Mouse (Mus musculus) limb, embryonic 13.5 days (tissue): Measurements from ENCODE around the gene Alox12. TPM values are rescaled to one million over a fixed set of nuclear protein-coding genes. Genes with fewer than 3 reads are reported as not detected.

Source experiments
- ATAC-seq: fragments of 200-750 bp; cut with Nextera tagmentation; 2 replicates; pipeline ENCODE4 v1.8.0; 2017; ENCODE audit warnings: low read depth, moderate number of reproducible peaks, moderate TSS enrichment; ENCODE audit not compliant: low FRiP score
- H3K27ac ChIP-seq: fragments of 300-500 bp; sonication (generic); 2 replicates; pipeline ENCODE4 v1.5.1; 2015; ENCODE audit warnings: inconsistent platforms, mild to moderate bottlenecking, moderate library complexity
- H3K27me3 ChIP-seq: fragments of 300-500 bp; sonication (generic); 2 replicates; pipeline ENCODE4 v1.6.1; 2015; ENCODE audit warnings: mild to moderate bottlenecking, inconsistent platforms
- H3K36me3 ChIP-seq: fragments of 300-500 bp; sonication (generic); 2 replicates; pipeline ENCODE4 v1.6.1; 2015; ENCODE audit warnings: inconsistent platforms, mild to moderate bottlenecking, moderate library complexity
- H3K4me1 ChIP-seq: fragments of 300-500 bp; sonication (generic); 2 replicates; pipeline ENCODE4 v1.6.1; 2015; ENCODE audit warnings: inconsistent platforms
- H3K4me2 ChIP-seq: fragments of 300-500 bp; sonication (generic); replicated peaks from 2 replicates; pipeline ENCODE4 v1.6.1; 2015; ENCODE audit warnings: inconsistent platforms, mild to moderate bottlenecking, moderate library complexity
- H3K4me3 ChIP-seq: fragments of 300-500 bp; sonication (generic); 2 replicates; pipeline ENCODE4 v1.5.1; 2015; ENCODE audit warnings: moderate library complexity, mild to moderate bottlenecking, inconsistent platforms
- H3K9ac ChIP-seq: fragments of 300-500 bp; sonication (generic); 2 replicates; pipeline ENCODE4 v1.6.1; 2015; ENCODE audit warnings: mild to moderate bottlenecking, inconsistent platforms
- H3K9me3 ChIP-seq: fragments of 300-500 bp; sonication (generic); 2 replicates; pipeline ENCODE4 v1.6.1; 2016; ENCODE audit warnings: inconsistent platforms
- WGBS: fragments of 180-500 bp; shearing (Covaris S2); methylation state at CpG from one replicate; pipeline ENCODE4 v1.1.7; 2015; 5-methylcytosine and 5-hydroxymethylcytosine counted together
- polyA plus RNA-seq: library from polyadenylated mRNA; unstranded; fragments of >200 nt; fragmentation: Nextera tagmentation; extraction: Ambion mirVana; gene quantifications from 2 replicates; pipeline ENCODE4 v1.2.1, GENCODE M21; 2015

Alox12 gene
- polyA plus RNA-seq, 1 experiment from 2014 or later: 4.1 TPM

- WGBS: 13% methylated on average over 23 of the region's 23 CpGs
- peak overlapping the region; percentile 98 for H3K4me2 ChIP-seq
- no peaks in the 10 kb centered on the region for H3K9me3 ChIP-seq
- H3K4me1 ChIP-seq: peaks cover 38% of the 10 kb centered on the region
- no peak for ATAC-seq
- peak overlapping the region; percentile 95 for H3K4me3 ChIP-seq
- H3K27ac ChIP-seq: peak overlapping the region; percentile 88; the same call in 1 of the 2 replicates
- no peaks in the 10 kb centered on the region for H3K27me3 ChIP-seq
- H3K36me3 ChIP-seq: peaks cover 17% of the 10 kb centered on the region
- peak overlapping the region; percentile 90 for H3K9ac ChIP-seq
Measured at GRCm38 (mm10) chr11:70238591-70239440, 16.3 kb downstream of the Alox12 start.

- peak within 1 kb of the TSS; percentile 90 for H3K9ac ChIP-seq
- peaks cover 49% of the 10 kb centered on the region for H3K4me1 ChIP-seq
- H3K4me2 ChIP-seq: peak within 1 kb of the TSS; percentile 98
- under 1% methylated on average over 68 of the region's 70 CpGs for whole genome bisulfite sequencing
- peaks cover 17% of the 10 kb centered on the region for H3K36me3 ChIP-seq
- peak within 1 kb of the TSS; percentile 95 for H3K4me3 ChIP-seq
- no peaks in the 10 kb centered on the region for H3K27me3 ChIP-seq
- H3K27ac ChIP-seq: peak within 1 kb of the TSS; percentile 88
- no peaks in the 10 kb centered on the region for H3K9me3 ChIP-seq
- peak; percentile 94 for ATAC-seq
Measured at GRCm38 (mm10) chr11:70237457-70238167, 17.5 kb downstream of the Alox12 start, which contains the start of gene 0610010K14Rik. TSS of gene 0610010K14Rik (minus strand) at chr11:70237914.

- H3K27ac ChIP-seq: peak overlapping the region; percentile 88; the same call in 1 of the 2 replicates
- H3K36me3 ChIP-seq: peaks cover 17% of the 10 kb centered on the region
- 56% methylated on average over 7 of the region's 7 CpGs for WGBS
- H3K4me3 ChIP-seq: peak overlapping the region; percentile 95
- H3K27me3 ChIP-seq: no peaks in the 10 kb centered on the region
- H3K4me1 ChIP-seq: peaks cover 54% of the 10 kb centered on the region
- no peak for ATAC-seq
- no peaks in the 10 kb centered on the region for H3K9me3 ChIP-seq
- H3K9ac ChIP-seq: peak overlapping the region; percentile 82
- H3K4me2 ChIP-seq: peak overlapping the region; percentile 98
Measured at GRCm38 (mm10) chr11:70236717-70237116, 18.4 kb downstream of the Alox12 start.

DNA sequence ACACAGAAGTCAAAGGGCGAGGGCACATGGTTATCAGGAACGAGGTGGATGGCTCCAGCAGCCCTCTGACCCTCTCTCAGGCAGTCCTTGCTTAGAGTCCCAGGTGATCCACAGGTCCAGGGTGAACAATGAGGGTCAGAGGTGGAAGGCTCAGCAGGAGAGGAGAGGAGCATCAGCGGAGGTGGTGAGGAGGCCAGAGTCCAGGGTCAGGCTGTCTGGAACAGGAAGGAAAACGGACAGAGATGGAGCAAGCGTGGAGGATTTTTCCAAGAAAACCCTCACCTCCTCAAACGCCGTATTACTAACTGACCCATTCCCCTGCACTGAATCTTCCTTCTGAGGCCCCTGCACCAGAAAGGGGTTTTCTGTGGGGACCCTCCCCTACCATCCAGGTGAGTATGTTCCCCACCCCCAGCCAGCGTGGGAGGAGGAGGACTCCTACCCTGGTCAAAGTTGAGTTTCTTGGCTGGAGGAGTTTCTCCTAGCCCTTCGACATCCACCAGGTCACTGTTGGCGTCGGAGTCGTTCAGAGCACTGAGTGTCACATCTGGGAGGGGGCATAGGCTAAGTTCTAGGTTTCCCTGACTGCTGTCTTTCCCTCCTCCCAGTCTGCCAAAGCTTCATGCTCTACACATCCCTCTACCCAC lies 19.8 kb downstream of the Alox12 start:
- no peak overlapping the region for H3K9ac ChIP-seq
- 92% methylated on average over 12 of the region's 12 CpGs for WGBS
- H3K4me1 ChIP-seq: peaks cover 49% of the 10 kb centered on the region
- no peaks in the 10 kb centered on the region for H3K9me3 ChIP-seq
- no peak overlapping the region for H3K27ac ChIP-seq
- no peak overlapping the region for H3K4me3 ChIP-seq
- peaks cover 6% of the 10 kb centered on the region for H3K27me3 ChIP-seq
- ATAC-seq: no peak
- H3K36me3 ChIP-seq: peaks cover 17% of the 10 kb centered on the region
- no peak overlapping the region for H3K4me2 ChIP-seq

DNA sequence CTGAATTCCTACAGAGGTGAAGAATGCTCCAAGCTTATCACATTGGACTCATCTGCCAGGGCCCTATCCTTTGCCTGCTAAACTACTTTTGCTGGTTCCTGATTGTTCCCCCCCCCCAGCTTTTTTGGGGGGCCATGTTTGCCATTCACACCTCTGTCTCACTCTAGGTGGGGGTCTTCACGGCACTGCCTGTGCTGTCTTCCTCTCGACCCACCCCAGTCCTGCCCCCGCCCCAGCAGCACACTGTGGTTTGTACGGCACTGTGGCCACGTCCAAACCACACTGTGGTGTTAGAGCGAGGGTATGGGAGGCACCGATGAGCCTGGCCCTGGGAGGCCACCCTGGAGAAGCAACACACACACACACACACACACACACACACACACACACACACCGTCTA lies 20.7 kb downstream of the Alox12 start:
- Histone ChIP-seq H3K9ac (0 out of 2 replicates have a peak overlapping the region, but pooled peaks have one; percentile 8), H3K4me2 (no peak overlapping the region), H3K4me1 (peaks cover 53% of the 10 kb centered on the region), H3K4me3 (no peak overlapping the region), H3K9me3 (no peaks in the 10 kb centered on the region), H3K27ac (no peak overlapping the region), H3K27me3 (peaks cover 15% of the 10 kb centered on the region), H3K36me3 (peaks cover 17% of the 10 kb centered on the region)
- 86% methylated on average over 8 of the region's 8 CpGs for WGBS
- no peak for ATAC-seq

- Histone ChIP-seq H3K27ac (no peak overlapping the region), H3K4me1 (peaks cover 56% of the 10 kb centered on the region), H3K36me3 (peaks cover 17% of the 10 kb centered on the region), H3K27me3 (peaks cover 20% of the 10 kb centered on the region), H3K9me3 (no peaks in the 10 kb centered on the region), H3K4me2 (no peak overlapping the region), H3K9ac (0 out of 2 replicates have a peak overlapping the region, but pooled peaks have one; percentile 8), H3K4me3 (no peak overlapping the region)
- 58% methylated on average over 5 of the region's 5 CpGs for WGBS
- no peak for ATAC-seq
Measured at GRCm38 (mm10) chr11:70234037-70234436, 21.1 kb downstream of the Alox12 start.

DNA sequence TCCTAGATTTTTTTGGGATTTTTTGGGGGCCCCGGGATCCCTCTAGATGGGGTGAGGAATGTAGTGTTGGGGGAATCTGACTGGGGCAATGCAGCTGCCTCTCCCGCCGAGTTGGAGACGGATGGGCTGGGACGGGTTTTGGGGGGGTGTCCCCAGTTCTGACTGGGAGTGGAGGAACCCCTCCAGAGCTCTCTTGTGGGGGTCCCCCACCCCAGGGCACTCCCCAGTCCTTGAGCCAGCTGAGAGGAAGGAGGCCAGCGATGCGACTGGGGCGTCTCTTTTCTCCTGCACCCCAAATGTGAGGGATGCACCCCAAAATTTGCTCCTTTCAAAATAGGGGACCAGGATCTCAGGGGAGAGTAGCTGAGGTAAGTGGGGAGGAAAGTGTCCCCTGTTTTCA lies 22.1 kb downstream of the Alox12 start:
- no peak for ATAC-seq
- Histone ChIP-seq H3K4me1 (peaks cover 51% of the 10 kb centered on the region), H3K27me3 (peaks cover 30% of the 10 kb centered on the region), H3K27ac (no peak overlapping the region; the same call in 1 of the 2 replicates), H3K36me3 (peaks cover 17% of the 10 kb centered on the region), H3K4me2 (peak overlapping the region; percentile 64), H3K4me3 (peak overlapping the region; percentile 45), H3K9me3 (no peaks in the 10 kb centered on the region), H3K9ac (peak overlapping the region; percentile 74)
- 32% methylated on average over 8 of the region's 8 CpGs for WGBS

GRCm38 (mm10) chr11:70232546-70232945 lies 22.6 kb downstream of the Alox12 start:
- Histone ChIP-seq H3K27me3 (peaks cover 35% of the 10 kb centered on the region), H3K4me2 (peak overlapping the region; percentile 64), H3K4me1 (peaks cover 51% of the 10 kb centered on the region), H3K9ac (peak overlapping the region; percentile 74), H3K4me3 (peak overlapping the region; percentile 45), H3K27ac (no peak overlapping the region; the same call in 1 of the 2 replicates), H3K36me3 (peaks cover 17% of the 10 kb centered on the region), H3K9me3 (no peaks in the 10 kb centered on the region)
- no peak for ATAC-seq
- WGBS: 5% methylated on average over 8 of the region's 10 CpGs

DNA sequence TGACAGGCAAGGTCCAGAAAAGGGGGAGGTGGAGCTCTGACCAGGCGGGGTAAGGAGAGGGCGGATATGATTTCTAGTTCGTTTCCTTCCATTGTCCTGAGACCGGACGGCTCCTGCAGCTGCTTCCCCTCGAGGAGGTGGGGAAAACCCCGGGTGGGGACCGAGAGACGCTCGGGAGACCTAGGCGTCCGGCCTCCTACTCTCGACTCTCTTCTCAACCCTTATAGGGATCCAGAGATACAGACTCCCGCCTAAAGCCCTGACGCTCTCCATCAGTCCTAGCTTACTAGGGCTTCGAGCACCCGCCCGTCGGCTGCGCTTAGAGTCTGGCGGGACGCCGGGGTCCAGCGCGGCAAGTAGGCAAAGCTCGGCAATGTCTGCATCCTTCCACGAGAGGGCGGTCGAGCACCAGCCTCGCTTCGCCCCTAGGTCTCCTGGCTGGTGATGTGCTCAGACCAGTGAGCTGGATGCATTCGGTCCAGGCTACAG lies 24.9 kb downstream of the Alox12 start:
- WGBS: 2% methylated on average over 32 of the region's 32 CpGs
- peak overlapping the region; percentile 56 for H3K4me2 ChIP-seq
- ATAC-seq: peak; percentile 19; the same call in 1 of the 2 replicates
- no peaks in the 10 kb centered on the region for H3K9me3 ChIP-seq
- H3K36me3 ChIP-seq: peaks cover 10% of the 10 kb centered on the region
- no peak overlapping the region for H3K27ac ChIP-seq
- H3K27me3 ChIP-seq: peaks cover 57% of the 10 kb centered on the region
- H3K4me3 ChIP-seq: peak overlapping the region; percentile 35
- H3K4me1 ChIP-seq: peaks cover 51% of the 10 kb centered on the region
- no peak overlapping the region for H3K9ac ChIP-seq

- Histone ChIP-seq H3K36me3 (peaks cover 1% of the 10 kb centered on the region), H3K9me3 (no peaks in the 10 kb centered on the region), H3K27me3 (peaks cover 66% of the 10 kb centered on the region), H3K9ac (peak within 1 kb of the TSS; percentile 45; the same call in 1 of the 2 replicates), H3K27ac (no peak within 1 kb of the TSS), H3K4me2 (peak within 1 kb of the TSS; percentile 56), H3K4me3 (peak within 1 kb of the TSS; percentile 35), H3K4me1 (peaks cover 50% of the 10 kb centered on the region)
- no peak for ATAC-seq
- WGBS: 2% methylated on average over 39 of the region's 39 CpGs
Measured at GRCm38 (mm10) chr11:70229260-70230010, 25.7 kb downstream of the Alox12 start, which contains the start of gene Bcl6b. TSS of gene Bcl6b (minus strand) at chr11:70229798.

GRCm38 (mm10) chr11:70228828-70229227 lies 26.3 kb downstream of the Alox12 start:
- Histone ChIP-seq H3K4me2 (peak overlapping the region; percentile 56), H3K9ac (peak overlapping the region; percentile 45; the same call in 1 of the 2 replicates), H3K9me3 (no peaks in the 10 kb centered on the region), H3K27me3 (peaks cover 72% of the 10 kb centered on the region), H3K36me3 (no peaks in the 10 kb centered on the region), H3K4me3 (peak overlapping the region; percentile 35), H3K4me1 (peaks cover 44% of the 10 kb centered on the region), H3K27ac (no peak overlapping the region)
- WGBS: under 1% methylated on average over 19 of the region's 19 CpGs
- 0 out of 2 replicates have a peak, but pooled peaks have one; percentile 18 for ATAC-seq
